Mouse (Mus musculus) retina, adult 2 months (tissue): ENCODE data around the gene Lypd9.
"Not testable (repeated sequence)": the region's sequence is repeated elsewhere in the genome, so short reads cannot be mapped to it uniquely, and the experiment has no call there.

Source experiments
- DNase-seq: peaks from one replicate; pipeline ENCODE4 v3.0.0-alpha.2; 2012; ENCODE audit warnings: low read depth, low spot score

Gene Lypd9

GRCm38 (mm10) chr11:58452759-58453158, at the start of gene Lypd9:
Gene Lypd9 (minus strand): TSS chr11:58452923.
- no peak for DNase-seq

GRCm38 (mm10) chr11:58502472-58502871, 49.7 kb upstream of the Lypd9 start, which contains the start of gene Olfr331:
Gene Olfr331 (minus strand): TSS chr11:58502572.
- not testable (repeated sequence) for DNase-seq

GRCm38 (mm10) chr11:58499290-58499689, 46.6 kb upstream of the Lypd9 start:
- peak; percentile 1 for DNase-seq

- DNase-seq: no peak
These were observed 46.0 kb upstream of the Lypd9 start for GRCm38 (mm10) chr11:58498761-58499160.

GRCm38 (mm10) chr11:58492455-58492854, 39.7 kb upstream of the Lypd9 start, which contains the start of gene Olfr332:
Gene Olfr332 (minus strand): TSS chr11:58492555.
- DNase-seq: no peak

- no peak for DNase-seq
These were observed 9.4 kb upstream of the Lypd9 start, which contains the start of gene Olfr30 for GRCm38 (mm10) chr11:58462170-58462569. Gene Olfr30 (minus strand): TSS chr11:58462270.

- no peak for DNase-seq
These were observed 869 bp upstream of the Lypd9 start for GRCm38 (mm10) chr11:58453592-58453991.

GRCm38 (mm10) chr11:58437866-58438265, 14.9 kb downstream of the Lypd9 start:
- DNase-seq: no peak

GRCm38 (mm10) chr11:58432259-58432658, 20.5 kb downstream of the Lypd9 start, which contains the start of gene Gm12253:
Gene Gm12253 (plus strand): TSS chr11:58432559.
- DNase-seq: no peak

- no peak for DNase-seq
These were observed 31.9 kb downstream of the Lypd9 start, which contains the start of gene 1810065E05Rik for GRCm38 (mm10) chr11:58420815-58421214. Gene 1810065E05Rik (plus strand): TSS chr11:58421111.

GRCm38 (mm10) chr11:58418336-58418735, 34.4 kb downstream of the Lypd9 start:
- DNase-seq: no peak

GRCm38 (mm10) chr11:58408066-58408465, 44.7 kb downstream of the Lypd9 start:
- DNase-seq: no peak

- DNase-seq: no peak
These were observed 52.1 kb downstream of the Lypd9 start for GRCm38 (mm10) chr11:58400655-58401054.

GRCm38 (mm10) chr11:58399985-58400645, 52.6 kb downstream of the Lypd9 start:
- DNase-seq: no peak
